7 mouse cellular contexts compared by ENCODE assay signal in genomic region chr10:80018739-80019297, GRCm38 (mm10). TPM values are rescaled to one million over a fixed set of nuclear protein-coding genes. Genes with fewer than 3 reads are reported as not detected.
DNase-seq lines count a peak whose midpoint lies in the region; ATAC-seq and TF ChIP-seq lines count a peak whose summit lies in the region.

No protein-coding gene starts in this region.

- H3K79me2 ChIP-seq in C2C12 (ENCODE audit: control insufficient read depth, insufficient read depth): no peaks in the 10 kb centered on the region

- peak overlapping the region; percentile 70 for H3K9ac ChIP-seq in heart, embryonic 11.5 days (ENCODE audit: low read depth, low read length)
- peak overlapping the region; percentile 56 for H3K9ac ChIP-seq in liver, embryonic 12.5 days
- H3K9ac ChIP-seq in neural tube, embryonic 13.5 days: no peak overlapping the region

- H3K79me3 ChIP-seq in C2C12 (ENCODE audit: low read depth): no peaks in the 10 kb centered on the region

- H3K27ac ChIP-seq in heart, embryonic 11.5 days (ENCODE audit: low read depth, low read length): peak overlapping the region; percentile 73
- H3K27ac ChIP-seq in liver, embryonic 12.5 days: peak overlapping the region; percentile 84
- no peak overlapping the region for H3K27ac ChIP-seq in neural tube, embryonic 13.5 days (replicated peaks)

- peaks cover 5% of the 10 kb centered on the region for H3K36me3 ChIP-seq in C2C12 (ENCODE audit: control insufficient read depth, insufficient read depth)
- H3K36me3 ChIP-seq in heart, embryonic 11.5 days (ENCODE audit: control insufficient read depth, insufficient read depth, low read length): no peaks in the 10 kb centered on the region
- peaks cover 62% of the 10 kb centered on the region for H3K36me3 ChIP-seq in liver, embryonic 12.5 days
- H3K36me3 ChIP-seq in neural tube, embryonic 13.5 days: 0 out of 2 replicates have a peak, but pooled peaks cover 8% of the 10 kb centered on the region

- H3K4me3 ChIP-seq in C2C12 (ENCODE audit: insufficient read depth, poor library complexity, severe bottlenecking): no peak overlapping the region
- peak overlapping the region; percentile 39 for H3K4me3 ChIP-seq in heart, embryonic 11.5 days (ENCODE audit: low read depth, low read length)
- peak overlapping the region; percentile 35 for H3K4me3 ChIP-seq in liver, embryonic 12.5 days
- no peak overlapping the region for H3K4me3 ChIP-seq in neural tube, embryonic 13.5 days

- H3K4me1 ChIP-seq in heart, embryonic 11.5 days (ENCODE audit: control insufficient read depth, insufficient read depth, low read length): peaks cover 31% of the 10 kb centered on the region
- peaks cover 73% of the 10 kb centered on the region for H3K4me1 ChIP-seq in liver, embryonic 12.5 days
- H3K4me1 ChIP-seq in neural tube, embryonic 13.5 days (replicated peaks): peaks cover 9% of the 10 kb centered on the region; the same call in 1 of the 2 replicates

- H3K27me3 ChIP-seq in C2C12 (ENCODE audit: control insufficient read depth, insufficient read depth, insufficient read length): no peaks in the 10 kb centered on the region
- peaks cover 21% of the 10 kb centered on the region for H3K27me3 ChIP-seq in heart, embryonic 11.5 days (ENCODE audit: control insufficient read depth, insufficient read depth, low read length)
- H3K27me3 ChIP-seq in liver, embryonic 12.5 days (replicated peaks): peaks cover 15% of the 10 kb centered on the region
- H3K27me3 ChIP-seq in neural tube, embryonic 13.5 days: peaks cover 64% of the 10 kb centered on the region

- peak overlapping the region; percentile 8 for H3ac ChIP-seq in C2C12 (ENCODE audit: control insufficient read depth, insufficient read length, low read depth)

- WGBS in heart, embryonic 11.5 days (ENCODE audit: insufficient replicate concordance): 0% methylated on average over 15 of the region's 15 CpGs
- WGBS in liver, embryonic 12.5 days (ENCODE audit: insufficient replicate concordance): 8% methylated on average over 13 of the region's 15 CpGs
- WGBS in neural tube, embryonic 13.5 days: 5% methylated on average over 15 of the region's 15 CpGs

- peak; percentile 55 for DNase-seq in 3134 (ENCODE audit: extremely low read depth, insufficient read length, low spot score)
- no peak for DNase-seq in frontal cortex, postnatal 36 days (ENCODE audit: low spot score in 2 of 2)
- no peak for DNase-seq in ovary, postnatal 14 days (ENCODE audit: low spot score)

- ATAC-seq in heart, embryonic 11.5 days (replicated peaks; ENCODE audit: insufficient number of reproducible peaks, low FRiP score, low TSS enrichment): peak; percentile 39; the same call in 1 of the 2 replicates
- ATAC-seq in liver, embryonic 12.5 days: peak; percentile 74
- ATAC-seq in neural tube, embryonic 13.5 days (ENCODE audit: low read depth): no peak

- H3K4me2 ChIP-seq in heart, embryonic 11.5 days: peak overlapping the region; percentile 63
- peak overlapping the region; percentile 73 for H3K4me2 ChIP-seq in liver, embryonic 12.5 days
- peak overlapping the region; percentile 21; the same call in 1 of the 2 replicates for H3K4me2 ChIP-seq in neural tube, embryonic 13.5 days

- H3K9me3 ChIP-seq in heart, embryonic 11.5 days (replicated peaks; ENCODE audit: control insufficient read depth, low read length): no peaks in the 10 kb centered on the region
- H3K9me3 ChIP-seq in liver, embryonic 12.5 days (replicated peaks): no peaks in the 10 kb centered on the region
- H3K9me3 ChIP-seq in neural tube, embryonic 13.5 days: no peaks in the 10 kb centered on the region

- no peak for TF ChIP-seq CTCF in C2C12 (IDR thresholded peaks at IDR 0.05; ENCODE audit: control insufficient read depth, insufficient read depth, insufficient read length)

TF ChIP-seq in C2C12, 6 proteins besides CTCF, POLR2A, EP300 and RAD21:
- TF ChIP-seq USF1 (IDR thresholded peaks at IDR 0.05; ENCODE audit: low read depth): no peak
- TF ChIP-seq CEBPB (IDR thresholded peaks at IDR 0.05; ENCODE audit: low read depth): no peak
- TF ChIP-seq MYOD1 (IDR thresholded peaks at IDR 0.05; ENCODE audit: control insufficient read depth, insufficient read length, low read depth): no peak
- TF ChIP-seq MYOG (IDR thresholded peaks at IDR 0.05; ENCODE audit: control insufficient read depth, extremely low read depth, insufficient read length): no peak
- no peak for TF ChIP-seq MAX (IDR thresholded peaks at IDR 0.05)
- TF ChIP-seq FOSL1 (IDR thresholded peaks at IDR 0.05; ENCODE audit: insufficient read depth, low read length, poor library complexity, severe bottlenecking): no peak

RNA-seq across cellular contexts. Expression of gene Arhgap45, which starts 2.4 kb away (rescaled TPM):
- 1.6 TPM for polyA plus RNA-seq in C2C12 (2012; fragmentation: generic; extraction: Trizol)
- 6.2 and 7.5 TPM in 2 replicates for polyA plus RNA-seq in heart, embryonic 11.5 days (2014; fragmentation: Nextera tagmentation; extraction: Ambion mirVana)
- 22.3 and 22.8 TPM in 2 replicates for polyA plus RNA-seq in liver, embryonic 12.5 days (2016; fragmentation: Nextera tagmentation; extraction: Ambion mirVana)
- 2.4 and 2.9 TPM in 2 replicates for polyA plus RNA-seq in neural tube, embryonic 13.5 days (2015; fragmentation: Nextera tagmentation; extraction: Ambion mirVana)

RNA-seq across cellular contexts. Expression of gene Polr2e, which starts 20.8 kb away (rescaled TPM):
- polyA plus RNA-seq in C2C12 (2012; fragmentation: generic; extraction: Trizol): 269 TPM
- 160 and 182 TPM in 2 replicates for polyA plus RNA-seq in heart, embryonic 11.5 days (2014; fragmentation: Nextera tagmentation; extraction: Ambion mirVana)
- 142 and 147 TPM in 2 replicates for polyA plus RNA-seq in liver, embryonic 12.5 days (2016; fragmentation: Nextera tagmentation; extraction: Ambion mirVana)
- 141 and 153 TPM in 2 replicates for polyA plus RNA-seq in neural tube, embryonic 13.5 days (2015; fragmentation: Nextera tagmentation; extraction: Ambion mirVana)

RNA-seq across cellular contexts. Expression of gene Abca7, which starts 22.5 kb away (rescaled TPM):
- 10.7 TPM for polyA plus RNA-seq in C2C12 (2012; fragmentation: generic; extraction: Trizol)
- polyA plus RNA-seq in heart, embryonic 11.5 days (2014; fragmentation: Nextera tagmentation; extraction: Ambion mirVana): 2.1 and 2.8 TPM in 2 replicates
- polyA plus RNA-seq in liver, embryonic 12.5 days (2016; fragmentation: Nextera tagmentation; extraction: Ambion mirVana): 10.5 and 12.1 TPM in 2 replicates
- 7.7 and 8.1 TPM in 2 replicates for polyA plus RNA-seq in neural tube, embryonic 13.5 days (2015; fragmentation: Nextera tagmentation; extraction: Ambion mirVana)

RNA-seq across cellular contexts. Expression of gene Gpx4, which starts 28.1 kb away (rescaled TPM):
- 964 TPM for polyA plus RNA-seq in C2C12 (2012; fragmentation: generic; extraction: Trizol)
- polyA plus RNA-seq in heart, embryonic 11.5 days (2014; fragmentation: Nextera tagmentation; extraction: Ambion mirVana): 711 and 729 TPM in 2 replicates
- polyA plus RNA-seq in liver, embryonic 12.5 days (2016; fragmentation: Nextera tagmentation; extraction: Ambion mirVana): 682 and 685 TPM in 2 replicates
- 505 and 556 TPM in 2 replicates for polyA plus RNA-seq in neural tube, embryonic 13.5 days (2015; fragmentation: Nextera tagmentation; extraction: Ambion mirVana)

RNA-seq across cellular contexts. Expression of gene Cnn2, which starts 30.4 kb away (rescaled TPM):
- 437 TPM for polyA plus RNA-seq in C2C12 (2012; fragmentation: generic; extraction: Trizol)
- 405 and 420 TPM in 2 replicates for polyA plus RNA-seq in heart, embryonic 11.5 days (2014; fragmentation: Nextera tagmentation; extraction: Ambion mirVana)
- 68.2 and 75.4 TPM in 2 replicates for polyA plus RNA-seq in liver, embryonic 12.5 days (2016; fragmentation: Nextera tagmentation; extraction: Ambion mirVana)
- 55.6 and 56.2 TPM in 2 replicates for polyA plus RNA-seq in neural tube, embryonic 13.5 days (2015; fragmentation: Nextera tagmentation; extraction: Ambion mirVana)

Comparison
In these comparisons a context has a peak if more than half of its experiments do, and no peak if none do; other contexts are left out.
1. H3K4me3 ChIP-seq: peak in heart, embryonic 11.5 days (single experiment) and liver, embryonic 12.5 days (single experiment); none in C2C12 (single experiment) and neural tube, embryonic 13.5 days (single experiment).
2. H3K4me2 ChIP-seq: peak in every context shown above with its lines; median percentile 73 in liver, embryonic 12.5 days; 63 in heart, embryonic 11.5 days; 21 in neural tube, embryonic 13.5 days.